Mouse (Mus musculus): ENCODE measurements at regions not wholly inside any gene's neighbourhood (a gene's known extent, or its start where the extent isn't known, plus 50 kb on each side); places are given as distances from the start of the nearest gene placed in this dataset.

- 80% methylated on average over 2 of the region's 2 CpGs for WGBS
- H3K27ac ChIP-seq (ENCODE audit: insufficient read depth, low read depth, low read length), result no peak overlapping the region
- TF ChIP-seq CTCF (IDR thresholded peaks at IDR 0.05; ENCODE audit: extremely low read depth, insufficient read length, insufficient replicate concordance, low read depth, low read length) (no peak), POLR2A (IDR thresholded peaks at IDR 0.05; ENCODE audit: low read depth, low read length) (no peak)
- H3K4me3 ChIP-seq (ENCODE audit: low read depth, low read length), result no peak overlapping the region
- no peaks in the 10 kb centered on the region for H3K36me3 ChIP-seq (ENCODE audit: control insufficient read depth, insufficient read depth, low read length)
- H3K4me1 ChIP-seq (ENCODE audit: control insufficient read depth, insufficient read depth, insufficient read length, low read length), result no peaks in the 10 kb centered on the region
- H3K27me3 ChIP-seq (ENCODE audit: control insufficient read depth, insufficient read depth, low read length), result no peaks in the 10 kb centered on the region
Measured at GRCm38 (mm10) chr17:88361161-88361560, 79.3 kb upstream of the Foxn2 start.

DNA sequence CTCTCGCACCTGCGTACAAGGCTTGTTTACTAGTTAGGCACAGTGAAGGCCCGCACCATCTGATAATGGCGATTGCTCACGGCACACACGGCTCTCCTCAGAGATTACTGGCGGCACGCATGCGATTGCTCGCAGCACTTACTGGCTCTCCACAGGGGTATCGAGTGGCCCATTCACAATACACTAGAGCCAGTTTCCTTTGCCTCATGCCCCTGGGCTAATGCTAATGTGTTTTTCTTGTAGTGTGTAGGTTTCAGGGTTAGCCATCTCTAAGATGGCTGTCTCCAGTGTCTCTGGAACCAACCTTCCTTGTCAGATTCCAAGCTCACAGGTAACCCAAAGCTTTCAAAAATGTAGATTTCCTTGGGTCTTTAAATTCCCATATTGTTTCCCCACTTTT lies 78.1 kb upstream of the Foxn2 start:
- H3K4me3 ChIP-seq (ENCODE audit: low read depth, low read length), result no peak overlapping the region
- TF ChIP-seq CTCF (IDR thresholded peaks at IDR 0.05; ENCODE audit: extremely low read depth, insufficient read length, insufficient replicate concordance, low read depth, low read length) (no peak), POLR2A (IDR thresholded peaks at IDR 0.05; ENCODE audit: low read depth, low read length) (no peak)
- H3K27me3 ChIP-seq (ENCODE audit: control insufficient read depth, insufficient read depth, low read length), result no peaks in the 10 kb centered on the region
- no peaks in the 10 kb centered on the region for H3K36me3 ChIP-seq (ENCODE audit: control insufficient read depth, insufficient read depth, low read length)
- H3K4me1 ChIP-seq (ENCODE audit: control insufficient read depth, insufficient read depth, insufficient read length, low read length), result no peaks in the 10 kb centered on the region
- H3K27ac ChIP-seq (ENCODE audit: insufficient read depth, low read depth, low read length), result no peak overlapping the region
- WGBS, result 89% methylated on average over 11 of the region's 11 CpGs

DNA sequence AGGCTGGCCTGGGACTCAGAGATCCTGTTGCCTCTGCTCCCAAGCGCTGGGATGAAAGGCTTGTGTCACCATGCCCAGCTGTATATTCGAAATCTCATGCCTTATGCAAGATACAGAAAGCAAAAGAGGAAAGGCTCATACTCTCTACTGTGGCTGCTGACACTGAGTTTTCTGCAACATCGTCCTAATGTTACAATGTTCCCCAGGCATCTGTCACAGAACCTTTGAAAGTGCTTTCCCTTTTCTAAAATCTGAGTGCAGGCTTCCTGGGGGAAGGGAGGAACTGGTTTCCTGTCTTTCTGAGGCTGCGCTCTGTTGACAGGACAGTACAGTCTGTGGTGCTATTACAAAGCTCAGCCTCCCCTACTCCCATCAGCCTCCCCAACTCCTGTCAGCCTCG lies 72.6 kb upstream of the Foxn2 start:
- no peaks in the 10 kb centered on the region for H3K4me1 ChIP-seq (ENCODE audit: control insufficient read depth, insufficient read depth, insufficient read length, low read length)
- no peak overlapping the region for H3K4me3 ChIP-seq (ENCODE audit: low read depth, low read length)
- WGBS, result 62% methylated on average over 5 of the region's 5 CpGs

DNA sequence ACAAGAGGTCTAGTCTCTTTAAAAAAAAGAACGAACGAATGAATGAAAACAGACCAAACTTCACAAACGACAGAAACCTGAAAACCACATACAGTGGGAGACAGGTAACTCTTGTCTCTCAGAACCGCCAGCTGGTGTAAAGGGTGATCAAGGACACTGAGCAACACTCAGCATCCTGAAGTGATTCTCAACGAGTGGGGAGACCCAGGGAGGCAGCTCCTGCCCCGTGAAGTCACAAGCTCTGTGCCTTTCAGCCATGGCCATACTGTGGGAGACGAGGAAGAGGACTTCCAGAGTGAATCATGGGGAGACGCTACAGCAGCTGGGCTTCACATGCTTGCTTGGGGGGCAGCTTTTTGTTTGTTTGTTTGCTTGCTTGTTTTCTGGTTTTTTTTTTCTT lies 70.5 kb upstream of the Foxn2 start:
- no peak for TF ChIP-seq CTCF (IDR thresholded peaks at IDR 0.05; ENCODE audit: extremely low read depth, insufficient read length, insufficient replicate concordance, low read depth, low read length)
- Histone ChIP-seq H3K36me3 (ENCODE audit: control insufficient read depth, insufficient read depth, low read length) (no peaks in the 10 kb centered on the region), H3K27me3 (ENCODE audit: control insufficient read depth, insufficient read depth, low read length) (no peaks in the 10 kb centered on the region), H3K4me3 (ENCODE audit: low read depth, low read length) (no peak overlapping the region), H3K4me1 (ENCODE audit: control insufficient read depth, insufficient read depth, insufficient read length, low read length) (no peaks in the 10 kb centered on the region), H3K27ac (ENCODE audit: insufficient read depth, low read depth, low read length) (no peak overlapping the region)
- 85% methylated on average over 8 of the region's 8 CpGs for WGBS

More for the DNA sequence above, 72.6 kb upstream of the Foxn2 start:
- H3K27ac ChIP-seq (ENCODE audit: insufficient read depth, low read depth, low read length), result no peak overlapping the region
- no peaks in the 10 kb centered on the region for H3K27me3 ChIP-seq (ENCODE audit: control insufficient read depth, insufficient read depth, low read length)
- no peak for TF ChIP-seq POLR2A (IDR thresholded peaks at IDR 0.05; ENCODE audit: low read depth, low read length)
- no peak for TF ChIP-seq CTCF (IDR thresholded peaks at IDR 0.05; ENCODE audit: extremely low read depth, insufficient read length, insufficient replicate concordance, low read depth, low read length)
- no peaks in the 10 kb centered on the region for H3K36me3 ChIP-seq (ENCODE audit: control insufficient read depth, insufficient read depth, low read length)

GRCm38 (mm10) chr17:88370676-88371075 lies 69.8 kb upstream of the Foxn2 start:
- no peak for TF ChIP-seq CTCF (IDR thresholded peaks at IDR 0.05; ENCODE audit: extremely low read depth, insufficient read length, insufficient replicate concordance, low read depth, low read length)
- TF ChIP-seq POLR2A (IDR thresholded peaks at IDR 0.05; ENCODE audit: low read depth, low read length), result no peak
- Histone ChIP-seq H3K27ac (ENCODE audit: insufficient read depth, low read depth, low read length) (no peak overlapping the region), H3K4me1 (ENCODE audit: control insufficient read depth, insufficient read depth, insufficient read length, low read length) (no peaks in the 10 kb centered on the region), H3K36me3 (ENCODE audit: control insufficient read depth, insufficient read depth, low read length) (no peaks in the 10 kb centered on the region), H3K4me3 (ENCODE audit: low read depth, low read length) (no peak overlapping the region), H3K27me3 (ENCODE audit: control insufficient read depth, insufficient read depth, low read length) (no peaks in the 10 kb centered on the region)
- 86% methylated on average over 9 of the region's 9 CpGs for WGBS

- no peaks in the 10 kb centered on the region for H3K36me3 ChIP-seq (ENCODE audit: control insufficient read depth, insufficient read depth, low read length)
- peak; percentile 15; the same call in 1 of the 2 replicates for TF ChIP-seq CTCF (IDR thresholded peaks at IDR 0.05; ENCODE audit: extremely low read depth, insufficient read length, insufficient replicate concordance, low read depth, low read length)
- TF ChIP-seq POLR2A (IDR thresholded peaks at IDR 0.05; ENCODE audit: low read depth, low read length), result no peak
- no peak overlapping the region for H3K4me3 ChIP-seq (ENCODE audit: low read depth, low read length)
- no peak overlapping the region for H3K27ac ChIP-seq (ENCODE audit: insufficient read depth, low read depth, low read length)
- peaks cover 6% of the 10 kb centered on the region; the same call in 1 of the 2 replicates for H3K4me1 ChIP-seq (ENCODE audit: control insufficient read depth, insufficient read depth, insufficient read length, low read length)
- H3K27me3 ChIP-seq (ENCODE audit: control insufficient read depth, insufficient read depth, low read length), result no peaks in the 10 kb centered on the region
- 97% methylated on average over 5 of the region's 5 CpGs for WGBS
Measured at GRCm38 (mm10) chr17:88378505-88378904, 62.0 kb upstream of the Foxn2 start.

- Histone ChIP-seq H3K4me1 (ENCODE audit: control insufficient read depth, insufficient read depth, insufficient read length, low read length) (peaks cover 8% of the 10 kb centered on the region; the same call in 1 of the 2 replicates), H3K27me3 (ENCODE audit: control insufficient read depth, insufficient read depth, low read length) (no peaks in the 10 kb centered on the region), H3K36me3 (ENCODE audit: control insufficient read depth, insufficient read depth, low read length) (no peaks in the 10 kb centered on the region), H3K27ac (ENCODE audit: insufficient read depth, low read depth, low read length) (no peak overlapping the region), H3K4me3 (ENCODE audit: low read depth, low read length) (no peak overlapping the region)
- no peak for TF ChIP-seq POLR2A (IDR thresholded peaks at IDR 0.05; ENCODE audit: low read depth, low read length)
- TF ChIP-seq CTCF (IDR thresholded peaks at IDR 0.05; ENCODE audit: extremely low read depth, insufficient read length, insufficient replicate concordance, low read depth, low read length), result no peak
- WGBS, result 33% methylated on average over 5 of the region's 5 CpGs
Measured at GRCm38 (mm10) chr17:88379389-88379788, 61.1 kb upstream of the Foxn2 start.

DNA sequence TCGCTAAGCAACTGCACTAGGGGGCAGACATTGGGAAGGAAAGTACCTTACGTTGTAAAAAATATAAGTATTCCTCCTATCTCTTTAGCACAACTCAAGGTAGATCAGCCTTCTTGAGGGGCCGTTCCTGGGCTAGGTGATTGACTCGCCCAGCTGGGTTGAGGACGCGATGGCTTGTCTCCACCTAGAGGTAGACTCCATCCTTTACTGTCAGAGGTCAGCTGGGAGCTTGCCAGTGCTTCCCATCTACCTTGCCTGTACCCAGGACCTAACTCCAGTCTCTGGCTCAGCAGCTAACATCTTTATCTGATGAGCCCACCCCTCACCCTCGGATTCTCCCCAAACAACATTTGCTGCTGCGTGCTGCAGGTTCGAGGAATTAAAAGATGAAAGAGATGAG lies 59.4 kb upstream of the Foxn2 start:
- H3K4me1 ChIP-seq (ENCODE audit: control insufficient read depth, insufficient read depth, insufficient read length, low read length), result peaks cover 8% of the 10 kb centered on the region; the same call in 1 of the 2 replicates
- 45% methylated on average over 9 of the region's 9 CpGs for WGBS

More for the DNA sequence above, 59.4 kb upstream of the Foxn2 start:
- H3K4me3 ChIP-seq (ENCODE audit: low read depth, low read length), result no peak overlapping the region
- no peaks in the 10 kb centered on the region for H3K27me3 ChIP-seq (ENCODE audit: control insufficient read depth, insufficient read depth, low read length)
- TF ChIP-seq POLR2A (IDR thresholded peaks at IDR 0.05; ENCODE audit: low read depth, low read length), result no peak
- TF ChIP-seq CTCF (IDR thresholded peaks at IDR 0.05; ENCODE audit: extremely low read depth, insufficient read length, insufficient replicate concordance, low read depth, low read length), result peak; percentile 30; the same call in 1 of the 2 replicates
- H3K36me3 ChIP-seq (ENCODE audit: control insufficient read depth, insufficient read depth, low read length), result no peaks in the 10 kb centered on the region
- no peak overlapping the region for H3K27ac ChIP-seq (ENCODE audit: insufficient read depth, low read depth, low read length)

Measured in small intestine, adult 2 months (tissue).